In the genomic region with DNA sequence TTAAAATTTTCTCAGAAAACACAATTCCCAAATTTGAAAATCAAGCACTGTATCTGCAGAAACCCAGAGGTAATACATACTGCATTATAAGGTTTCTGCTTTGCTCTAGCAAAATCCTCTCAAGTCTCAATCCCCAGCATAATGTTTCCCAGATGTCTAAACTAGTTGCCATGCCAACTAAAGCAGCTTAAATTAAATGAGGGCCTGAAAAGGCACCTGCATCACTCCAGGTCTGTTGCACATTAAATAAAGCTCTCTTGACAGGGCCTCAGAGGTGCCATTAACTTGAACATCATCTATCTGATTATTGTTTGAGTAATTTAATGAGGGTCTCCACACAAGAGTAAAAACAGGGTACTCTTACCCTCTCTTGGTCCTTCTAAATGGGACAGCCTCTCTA, we compare ENCODE assay signal across 16 mouse cellular contexts. TPM values are rescaled to one million over a fixed set of nuclear protein-coding genes. Genes with fewer than 3 reads are reported as not detected.
A peak's percentile ranks its signal among the peaks of the same experiment; 100 is the strongest.
DNase-seq lines count a peak whose midpoint lies in the region; ATAC-seq lines count a peak whose summit lies in the region.
"Had no signal": no experiment of that assay in that cellular context is flagged by ENCODE, and none has a peak within 500 bp of the region (broad histone marks: within the 10 kb centered on the region; RNA-seq: fewer than 3 reads in every experiment).

No protein-coding gene starts in this region.

- no peak overlapping the region for H3K27ac ChIP-seq in embryonic facial prominence, embryonic 15.5 days (replicated peaks)

- no peaks in the 10 kb centered on the region for H3K27me3 ChIP-seq in embryonic facial prominence, embryonic 15.5 days
- H3K27me3 ChIP-seq: CH12.LX; embryonic facial prominence, embryonic 13.5 days had no signal

- 0 out of 2 replicates have a peak, but pooled peaks cover 4% of the 10 kb centered on the region for H3K4me1 ChIP-seq in embryonic facial prominence, embryonic 15.5 days

- no peak overlapping the region for H3K4me2 ChIP-seq in embryonic facial prominence, embryonic 15.5 days (replicated peaks)
- H3K4me2 ChIP-seq: embryonic facial prominence, embryonic 13.5 days had no signal

- no peaks in the 10 kb centered on the region for H3K9me3 ChIP-seq in embryonic facial prominence, embryonic 15.5 days (replicated peaks)
- H3K9me3 ChIP-seq: embryonic facial prominence, embryonic 13.5 days had no signal

- peak; percentile 51 for ATAC-seq in embryonic facial prominence, embryonic 15.5 days (ENCODE audit: insufficient number of reproducible peaks, low FRiP score, low TSS enrichment, low read depth)
- ATAC-seq: intestine, postnatal 0 days had no signal

- no peaks in the 10 kb centered on the region for H3K36me3 ChIP-seq in embryonic facial prominence, embryonic 15.5 days

- intact Hi-C loops in left cerebral cortex, postnatal 14 days (cut with DNase I), result no loop called here

- peak; percentile 19 to 32 for DNase-seq in left cerebral cortex, postnatal 14 days (ENCODE audit: low spot score in 2 of 2)
- no peak for DNase-seq in left cerebral cortex, adult 9 months (ENCODE audit: low spot score in 2 of 2)
- peak; percentile 75 for DNase-seq in embryo, embryonic 10.5 days (ENCODE audit: low spot score)
- peak; percentile 49 for DNase-seq in retina, adult 2 months (ENCODE audit: low read depth, low spot score)
- no peak for DNase-seq in urinary bladder, postnatal 14 days (ENCODE audit: low spot score)
- no peak for DNase-seq in layer of hippocampus, adult 9-10 months (ENCODE audit: low spot score)
- DNase-seq in layer of hippocampus, postnatal 10 days (ENCODE audit: low spot score in 2 of 2), result no peak
- DNase-seq: adrenal gland, postnatal 14 days; cerebellum, adult 11-12 months; heart, adult 18-20 months; lung, postnatal 4 days; thymus, adult 18-20 months had no signal

- no peak overlapping the region for H3K4me3 ChIP-seq in embryonic facial prominence, embryonic 15.5 days (replicated peaks)
- H3K4me3 ChIP-seq: embryonic facial prominence, embryonic 13.5 days had no signal

- no peak overlapping the region for H3K9ac ChIP-seq in embryonic facial prominence, embryonic 15.5 days
- H3K9ac ChIP-seq: embryonic facial prominence, embryonic 13.5 days had no signal

RNA-seq across cellular contexts. Expression of gene Tmem97, which starts 46.2 kb away (rescaled TPM):
- 10 to 100 TPM; 22.2 to 24.0 TPM for total RNA-seq in left cerebral cortex, postnatal 14 days (2021)
- 73.4 and 73.5 TPM in 2 replicates for polyA plus RNA-seq in embryonic facial prominence, embryonic 15.5 days (2015; fragmentation: Nextera tagmentation; extraction: Ambion mirVana)
- 10 to 100 TPM; 21.7 to 22.8 TPM for total RNA-seq in layer of hippocampus, postnatal 10 days (2021)

Comparison
In these comparisons a context has a peak if more than half of its experiments do, and no peak if none do; other contexts are left out.
1. DNase-seq: peak in left cerebral cortex, postnatal 14 days (2 of 2), embryo, embryonic 10.5 days (single experiment) and retina, adult 2 months (single experiment); none in left cerebral cortex, adult 9 months (0 of 2), urinary bladder, postnatal 14 days (single experiment), layer of hippocampus, adult 9-10 months (single experiment) and layer of hippocampus, postnatal 10 days (0 of 2).